Mouse (Mus musculus): ENCODE results near the gene Mipol1. TPM values are rescaled to one million over a fixed set of nuclear protein-coding genes. Genes with fewer than 3 reads are reported as not detected.
"Not testable (repeated sequence)": the region's sequence is repeated elsewhere in the genome, so short reads cannot be mapped to it uniquely, and the experiment has no call there.

Mipol1 gene
- polyA plus RNA-seq, 1 experiment from 2014 or later, result 5.0 TPM

DNA sequence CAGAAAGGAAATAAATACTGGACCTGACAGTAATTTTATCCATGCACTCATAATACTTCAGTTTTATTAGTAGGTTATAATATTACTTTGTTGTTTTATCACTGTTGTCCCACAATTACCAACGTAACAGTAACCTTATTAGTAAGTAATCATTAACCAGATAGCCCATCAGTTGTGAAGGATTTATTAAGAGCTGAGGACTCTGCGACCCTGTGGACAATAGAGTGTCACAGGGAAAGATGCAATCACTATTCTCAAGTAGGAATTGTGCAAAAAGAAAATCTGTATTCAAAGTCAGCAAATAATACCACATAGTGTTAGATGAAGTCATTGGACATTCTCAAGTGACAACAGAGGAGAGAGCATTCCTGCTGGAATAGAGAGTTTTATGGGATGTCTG is 198.5 kb downstream of the Mipol1 start:
- no peak for ATAC-seq (ENCODE audit: low FRiP score, low TSS enrichment)
- WGBS, result 77% methylated on average over 2 of the region's 2 CpGs

DNA sequence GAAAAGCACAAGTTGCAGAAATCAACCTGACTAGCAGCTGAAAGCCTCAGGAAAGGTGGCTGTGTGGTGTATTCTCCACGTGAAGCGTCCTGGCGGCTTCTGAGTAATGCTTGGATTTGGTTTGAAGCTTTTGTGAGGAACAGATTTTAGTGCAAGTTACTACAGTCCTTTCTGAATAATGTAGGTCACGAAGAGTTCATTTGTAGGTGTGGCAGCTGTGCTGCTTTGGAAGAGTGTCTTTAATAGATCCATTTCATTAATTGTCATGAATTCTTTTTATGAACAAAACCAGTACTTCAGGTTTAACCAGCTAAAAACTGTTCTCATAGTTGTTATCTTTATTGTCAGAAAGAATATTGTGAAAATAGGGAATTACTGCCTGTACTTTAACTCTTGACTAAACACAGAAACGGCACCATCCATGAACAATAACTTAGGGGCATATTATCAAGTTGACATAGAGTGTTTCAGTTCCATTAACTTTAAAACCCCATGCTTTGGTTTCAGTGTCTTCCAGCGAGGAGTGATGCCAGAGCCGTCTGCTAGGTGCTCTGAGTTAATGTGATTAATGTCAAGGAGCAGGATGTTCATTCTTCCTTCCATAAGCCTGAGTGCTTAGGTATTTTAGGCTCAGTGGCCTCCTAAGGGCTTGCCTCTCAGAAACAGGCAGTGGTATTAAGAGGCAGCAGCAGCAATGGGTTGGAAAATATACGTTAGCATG is 206.9 kb downstream of the Mipol1 start:
- WGBS, result 62% methylated on average over 8 of the region's 8 CpGs
- H3K27ac ChIP-seq (replicated peaks; ENCODE audit: low read depth, low read length); H3K27me3 ChIP-seq (ENCODE audit: control insufficient read depth, insufficient read depth, low read length); ATAC-seq (ENCODE audit: low FRiP score, low TSS enrichment); H3K36me3 ChIP-seq (ENCODE audit: control insufficient read depth, insufficient read depth, low read length); H3K4me2 ChIP-seq (ENCODE audit: low read length); DNase-seq; H3K9me3 ChIP-seq (ENCODE audit: control insufficient read depth, low read length); H3K9ac ChIP-seq (replicated peaks; ENCODE audit: low read length); H3K4me1 ChIP-seq (ENCODE audit: control insufficient read depth, insufficient read depth, low read length); H3K4me3 ChIP-seq (replicated peaks; ENCODE audit: low read depth, low read length): not testable (repeated sequence)

More for the DNA sequence above, 198.5 kb downstream of the Mipol1 start:
- Histone ChIP-seq H3K27me3 (ENCODE audit: control insufficient read depth, insufficient read depth, low read length) (no peaks in the 10 kb centered on the region), H3K4me1 (ENCODE audit: control insufficient read depth, insufficient read depth, low read length) (no peaks in the 10 kb centered on the region), H3K27ac (replicated peaks; ENCODE audit: low read depth, low read length) (no peak overlapping the region), H3K9me3 (ENCODE audit: control insufficient read depth, low read length) (no peaks in the 10 kb centered on the region), H3K36me3 (ENCODE audit: control insufficient read depth, insufficient read depth, low read length) (no peaks in the 10 kb centered on the region), H3K9ac (replicated peaks; ENCODE audit: low read length) (no peak overlapping the region), H3K4me2 (ENCODE audit: low read length) (no peak overlapping the region), H3K4me3 (replicated peaks; ENCODE audit: low read depth, low read length) (no peak overlapping the region)
- no peak for DNase-seq

DNA sequence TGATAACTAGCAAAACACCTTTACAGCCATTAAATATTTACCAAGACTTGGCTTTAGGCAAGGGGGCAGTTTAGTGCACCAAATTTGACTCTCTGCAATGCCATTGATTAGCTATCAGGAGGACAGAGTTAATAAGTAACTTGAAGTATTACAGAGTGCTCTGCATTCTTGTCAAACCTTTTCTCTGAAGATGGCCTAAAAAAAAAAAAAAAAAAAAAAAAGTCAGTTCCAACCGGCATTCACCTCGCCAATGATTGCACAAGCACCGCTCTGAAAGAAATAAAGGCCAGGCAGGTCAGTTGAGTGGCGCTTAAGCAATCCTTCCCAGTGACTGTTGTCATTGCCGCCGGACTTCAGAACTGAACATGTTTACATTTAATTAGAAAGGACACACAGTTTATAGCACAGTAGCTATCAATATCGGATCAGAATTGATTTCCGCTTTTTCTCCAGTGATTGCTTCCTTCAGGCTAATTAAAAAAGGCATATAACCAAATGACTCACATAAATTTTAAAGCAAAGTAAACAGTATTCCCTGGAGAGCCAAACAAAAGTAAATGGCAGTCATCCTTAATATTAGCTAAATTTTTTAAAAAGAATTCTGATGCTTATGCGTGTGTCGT is 214.2 kb downstream of the Mipol1 start:
- Histone ChIP-seq H3K4me1 (ENCODE audit: control insufficient read depth, insufficient read depth, low read length) (no peaks in the 10 kb centered on the region), H3K9me3 (ENCODE audit: control insufficient read depth, low read length) (no peaks in the 10 kb centered on the region), H3K27ac (replicated peaks; ENCODE audit: low read depth, low read length) (no peak overlapping the region), H3K9ac (replicated peaks; ENCODE audit: low read length) (no peak overlapping the region), H3K27me3 (ENCODE audit: control insufficient read depth, insufficient read depth, low read length) (no peaks in the 10 kb centered on the region), H3K4me2 (ENCODE audit: low read length) (no peak overlapping the region), H3K36me3 (ENCODE audit: control insufficient read depth, insufficient read depth, low read length) (no peaks in the 10 kb centered on the region), H3K4me3 (replicated peaks; ENCODE audit: low read depth, low read length) (no peak overlapping the region)
- ATAC-seq (ENCODE audit: low FRiP score, low TSS enrichment) (no peak), DNase-seq (no peak)
- WGBS, result 55% methylated on average over 10 of the region's 10 CpGs

DNA sequence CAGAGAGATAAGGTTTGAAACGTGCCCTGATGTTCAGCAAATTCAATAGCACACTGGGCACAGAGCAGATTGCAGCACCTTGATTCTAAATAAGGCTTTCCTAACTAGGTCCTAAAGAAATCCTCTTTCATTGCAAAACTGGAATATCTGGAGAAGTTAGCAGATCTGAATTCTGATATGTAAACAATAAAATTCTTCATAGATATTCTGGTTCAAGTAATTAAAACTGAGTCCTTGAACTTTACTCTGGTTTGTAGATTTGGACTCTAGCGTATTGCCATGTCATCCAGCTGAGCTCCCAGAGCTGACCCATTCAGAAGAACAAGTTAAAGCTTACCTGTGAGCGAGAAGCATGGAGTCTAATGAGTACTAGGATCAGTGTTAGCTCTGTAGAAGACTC is 217.1 kb downstream of the Mipol1 start:
- WGBS, result 83% methylated on average over 3 of the region's 3 CpGs
- ATAC-seq (ENCODE audit: low FRiP score, low TSS enrichment), result no peak
- Histone ChIP-seq H3K4me2 (ENCODE audit: low read length) (no peak overlapping the region), H3K9me3 (ENCODE audit: control insufficient read depth, low read length) (no peaks in the 10 kb centered on the region), H3K27ac (replicated peaks; ENCODE audit: low read depth, low read length) (no peak overlapping the region), H3K9ac (replicated peaks; ENCODE audit: low read length) (no peak overlapping the region), H3K4me3 (replicated peaks; ENCODE audit: low read depth, low read length) (no peak overlapping the region), H3K36me3 (ENCODE audit: control insufficient read depth, insufficient read depth, low read length) (no peaks in the 10 kb centered on the region), H3K27me3 (ENCODE audit: control insufficient read depth, insufficient read depth, low read length) (no peaks in the 10 kb centered on the region), H3K4me1 (ENCODE audit: control insufficient read depth, insufficient read depth, low read length) (no peaks in the 10 kb centered on the region)
- DNase-seq, result no peak

DNA sequence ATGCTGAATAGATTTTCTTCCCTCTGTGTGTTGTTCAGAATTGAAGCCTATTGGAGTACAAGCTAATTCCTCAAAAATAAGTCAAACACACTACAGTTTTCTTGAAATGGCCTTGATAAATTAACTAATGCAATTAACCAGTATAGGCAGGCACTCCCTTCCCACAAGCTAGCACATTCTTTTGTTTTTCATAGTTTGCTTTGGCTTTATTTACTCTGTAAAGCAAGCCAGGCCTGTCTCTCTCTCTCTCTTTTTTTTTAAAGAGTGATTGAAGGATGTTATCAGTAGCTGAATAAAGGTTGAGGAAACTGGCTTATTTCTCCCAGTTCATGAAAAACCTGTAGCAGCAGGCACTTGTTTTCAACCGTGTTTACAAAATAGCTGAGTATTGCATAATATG is 219.1 kb downstream of the Mipol1 start:
- H3K27me3 ChIP-seq (ENCODE audit: control insufficient read depth, insufficient read depth, low read length), result no peaks in the 10 kb centered on the region
- H3K36me3 ChIP-seq (ENCODE audit: control insufficient read depth, insufficient read depth, low read length), result no peaks in the 10 kb centered on the region
- no peak overlapping the region for H3K4me2 ChIP-seq (ENCODE audit: low read length)
- no peaks in the 10 kb centered on the region for H3K9me3 ChIP-seq (ENCODE audit: control insufficient read depth, low read length)
- ATAC-seq (ENCODE audit: low FRiP score, low TSS enrichment), result no peak
- H3K9ac ChIP-seq (replicated peaks; ENCODE audit: low read length), result no peak overlapping the region
- no peak for DNase-seq
- no peak overlapping the region for H3K27ac ChIP-seq (replicated peaks; ENCODE audit: low read depth, low read length)
- no peak overlapping the region for H3K4me3 ChIP-seq (replicated peaks; ENCODE audit: low read depth, low read length)
- 75% methylated on average over 1 of the region's 1 CpGs for WGBS
- no peaks in the 10 kb centered on the region for H3K4me1 ChIP-seq (ENCODE audit: control insufficient read depth, insufficient read depth, low read length)

DNA sequence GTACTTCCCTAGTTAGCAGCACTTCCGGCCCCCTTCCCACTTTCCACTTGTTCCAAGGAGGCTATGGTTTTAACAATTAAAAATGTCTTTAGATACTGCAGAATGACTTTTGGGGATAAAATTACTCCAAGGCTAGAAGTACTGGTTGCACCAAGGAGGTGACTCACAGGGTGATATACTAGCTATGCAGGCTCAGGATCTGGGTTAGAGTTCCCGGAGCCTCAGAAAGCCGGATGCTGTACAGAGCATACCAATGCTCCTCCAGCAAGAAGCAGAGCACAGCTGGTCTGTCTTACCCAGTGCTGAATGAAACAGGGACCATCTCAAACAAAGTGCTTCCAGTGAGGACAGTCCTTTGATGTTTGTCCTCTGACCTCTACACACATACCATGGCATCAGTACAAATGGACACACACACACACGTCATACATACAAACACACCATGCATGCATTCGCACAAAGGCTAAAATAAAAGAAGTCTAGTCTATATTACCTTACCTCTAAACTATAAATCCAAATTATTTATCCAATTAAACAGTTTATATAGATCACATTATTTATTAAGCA is 219.9 kb downstream of the Mipol1 start:
- WGBS, result 89% methylated on average over 5 of the region's 5 CpGs

DNA sequence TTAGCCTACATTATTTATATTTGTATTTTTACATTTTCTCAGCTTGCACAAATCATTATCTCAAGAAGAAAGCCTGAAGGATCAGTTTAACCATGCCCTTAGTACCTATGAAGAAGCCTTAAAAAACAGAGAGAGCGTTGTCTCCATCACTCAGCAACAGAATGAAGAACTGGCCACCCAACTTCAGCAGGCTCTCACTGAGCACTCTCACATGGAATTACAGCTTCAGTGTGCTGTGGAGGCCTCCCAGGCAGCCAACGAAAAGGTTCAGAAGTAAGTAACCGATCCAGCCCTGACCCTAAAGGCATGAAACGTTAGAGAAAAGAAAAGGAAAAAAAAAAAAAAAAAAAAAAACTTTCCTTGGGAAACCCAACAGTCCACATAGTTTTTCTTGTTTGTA is 226.7 kb downstream of the Mipol1 start:
- no peaks in the 10 kb centered on the region for H3K27me3 ChIP-seq (ENCODE audit: control insufficient read depth, insufficient read depth, low read length)
- 32% methylated on average over 4 of the region's 4 CpGs for WGBS
- H3K36me3 ChIP-seq (ENCODE audit: control insufficient read depth, insufficient read depth, low read length), result no peaks in the 10 kb centered on the region
- no peaks in the 10 kb centered on the region for H3K4me1 ChIP-seq (ENCODE audit: control insufficient read depth, insufficient read depth, low read length)
- DNase-seq (no peak), ATAC-seq (ENCODE audit: low FRiP score, low TSS enrichment) (no peak)
- H3K9me3 ChIP-seq (ENCODE audit: control insufficient read depth, low read length), result no peaks in the 10 kb centered on the region
- H3K9ac ChIP-seq (replicated peaks; ENCODE audit: low read length), result no peak overlapping the region
- no peak overlapping the region for H3K4me3 ChIP-seq (replicated peaks; ENCODE audit: low read depth, low read length)
- no peak overlapping the region for H3K27ac ChIP-seq (replicated peaks; ENCODE audit: low read depth, low read length)
- no peak overlapping the region for H3K4me2 ChIP-seq (ENCODE audit: low read length)

More for the DNA sequence above, 219.9 kb downstream of the Mipol1 start:
- Histone ChIP-seq H3K4me2 (ENCODE audit: low read length) (no peak overlapping the region), H3K27ac (replicated peaks; ENCODE audit: low read depth, low read length) (no peak overlapping the region), H3K9me3 (ENCODE audit: control insufficient read depth, low read length) (no peaks in the 10 kb centered on the region), H3K36me3 (ENCODE audit: control insufficient read depth, insufficient read depth, low read length) (no peaks in the 10 kb centered on the region), H3K4me3 (replicated peaks; ENCODE audit: low read depth, low read length) (no peak overlapping the region), H3K9ac (replicated peaks; ENCODE audit: low read length) (no peak overlapping the region), H3K27me3 (ENCODE audit: control insufficient read depth, insufficient read depth, low read length) (no peaks in the 10 kb centered on the region), H3K4me1 (ENCODE audit: control insufficient read depth, insufficient read depth, low read length) (no peaks in the 10 kb centered on the region)
- ATAC-seq (ENCODE audit: low FRiP score, low TSS enrichment) (no peak), DNase-seq (no peak)

DNA sequence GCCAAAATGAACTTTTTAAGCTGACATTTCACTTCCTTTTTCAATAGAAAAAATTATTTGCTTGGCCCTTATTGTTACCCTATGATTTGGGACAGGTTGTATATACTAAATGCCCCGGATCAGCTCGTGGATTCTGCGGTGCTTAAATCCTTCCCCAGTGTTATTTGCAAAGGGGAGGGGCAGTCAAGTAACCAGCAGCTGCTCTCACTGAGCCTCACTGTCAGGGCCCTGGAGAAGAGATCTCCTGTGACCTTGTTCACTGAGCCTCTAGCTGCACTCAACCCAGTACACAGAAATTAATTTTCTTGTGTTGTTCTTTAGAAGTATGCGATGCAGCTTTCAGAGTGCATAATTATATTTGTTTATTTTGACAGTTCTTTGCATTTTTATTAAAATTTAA is 227.1 kb downstream of the Mipol1 start:
- H3K36me3 ChIP-seq (ENCODE audit: control insufficient read depth, insufficient read depth, low read length), result no peaks in the 10 kb centered on the region
- H3K9ac ChIP-seq (replicated peaks; ENCODE audit: low read length), result no peak overlapping the region
- H3K27ac ChIP-seq (replicated peaks; ENCODE audit: low read depth, low read length), result no peak overlapping the region
- DNase-seq, result no peak
- 27% methylated on average over 4 of the region's 4 CpGs for WGBS
- H3K4me3 ChIP-seq (replicated peaks; ENCODE audit: low read depth, low read length), result no peak overlapping the region
- no peaks in the 10 kb centered on the region for H3K27me3 ChIP-seq (ENCODE audit: control insufficient read depth, insufficient read depth, low read length)
- H3K4me2 ChIP-seq (ENCODE audit: low read length), result no peak overlapping the region
- no peak for ATAC-seq (ENCODE audit: low FRiP score, low TSS enrichment)
- no peaks in the 10 kb centered on the region for H3K9me3 ChIP-seq (ENCODE audit: control insufficient read depth, low read length)
- H3K4me1 ChIP-seq (ENCODE audit: control insufficient read depth, insufficient read depth, low read length), result no peaks in the 10 kb centered on the region
